Mouse (Mus musculus) bone marrow, adult 2 months (tissue): ENCODE data around the gene Gpn2.

Source experiments
- CTCF ChIP-seq: fragments of 200-500 bp; IDR thresholded peaks from 2 replicates; pipeline ENCODE4 v1.5.1; 2011; ENCODE audit warnings: low read length, control low read depth; ENCODE audit not compliant: control insufficient read depth, insufficient read depth
- POLR2A ChIP-seq: fragments of 200-500 bp; IDR thresholded peaks from 2 replicates; pipeline ENCODE4 v1.6.1; 2011; ENCODE audit warnings: low read depth, mild to moderate bottlenecking, control low read depth, low read length, borderline replicate concordance; ENCODE audit not compliant: control insufficient read depth

DNA sequence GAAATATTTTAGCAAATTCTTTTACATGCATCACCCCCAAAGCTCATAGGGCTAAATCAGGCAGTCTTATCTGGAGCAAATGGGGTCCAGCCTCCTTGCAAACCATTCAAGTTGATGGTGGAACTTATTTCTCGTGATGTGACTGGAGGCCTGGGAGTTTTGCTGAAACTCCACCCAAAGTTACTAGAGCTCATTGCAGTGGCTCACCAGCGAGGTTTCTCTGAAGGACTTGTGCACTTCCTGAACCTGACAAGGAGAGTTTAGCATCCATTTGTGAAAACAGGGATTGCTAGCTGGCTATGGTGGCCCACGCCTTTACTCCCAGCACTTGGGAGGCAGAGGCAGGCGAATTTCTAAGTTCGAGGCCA, 49.9 kb downstream of the Gpn2 start:
- TF ChIP-seq CTCF (no peak), POLR2A (no peak)
